Mouse (Mus musculus): ENCODE results near the gene Pank2. TPM values are rescaled to one million over a fixed set of nuclear protein-coding genes. Genes with fewer than 3 reads are reported as not detected.
A peak's percentile ranks its signal among the peaks of the same experiment; 100 is the strongest.

Gene Pank2
- polyA plus RNA-seq, 1 experiment from 2014 or later: 20.3 TPM

- no peak overlapping the region for H3K4me3 ChIP-seq (ENCODE audit: low read depth, low read length)
- H3K9ac ChIP-seq (ENCODE audit: low read depth, low read length): no peak overlapping the region
- H3K4me1 ChIP-seq (ENCODE audit: control insufficient read depth, insufficient read depth, low read length): no peaks in the 10 kb centered on the region
- no peak for ATAC-seq
- H3K27ac ChIP-seq (ENCODE audit: low read length): no peak overlapping the region
- no peaks in the 10 kb centered on the region for H3K36me3 ChIP-seq (ENCODE audit: control insufficient read depth, insufficient read depth, low read length)
- H3K9me3 ChIP-seq (replicated peaks; ENCODE audit: control insufficient read depth, low read length, poor library complexity, severe bottlenecking): no peaks in the 10 kb centered on the region
- 90% methylated on average over 3 of the region's 3 CpGs for WGBS
- H3K27me3 ChIP-seq (ENCODE audit: control insufficient read depth, insufficient read depth, low read depth, low read length): no peaks in the 10 kb centered on the region
- H3K4me2 ChIP-seq (ENCODE audit: low read length): no peak overlapping the region
These were observed 35.1 kb upstream of the Pank2 start for GRCm38 (mm10) chr2:131227243-131227642.

- Histone ChIP-seq H3K27ac (ENCODE audit: low read length) (no peak overlapping the region), H3K4me3 (ENCODE audit: low read depth, low read length) (no peak overlapping the region), H3K4me2 (ENCODE audit: low read length) (no peak overlapping the region), H3K9ac (ENCODE audit: low read depth, low read length) (no peak overlapping the region), H3K4me1 (ENCODE audit: control insufficient read depth, insufficient read depth, low read length) (peaks cover 11% of the 10 kb centered on the region), H3K9me3 (replicated peaks; ENCODE audit: control insufficient read depth, low read length, poor library complexity, severe bottlenecking) (no peaks in the 10 kb centered on the region), H3K36me3 (ENCODE audit: control insufficient read depth, insufficient read depth, low read length) (no peaks in the 10 kb centered on the region), H3K27me3 (ENCODE audit: control insufficient read depth, insufficient read depth, low read depth, low read length) (no peaks in the 10 kb centered on the region)
- ATAC-seq: no peak
- 90% methylated on average over 2 of the region's 2 CpGs for WGBS
These were observed 29.7 kb upstream of the Pank2 start for GRCm38 (mm10) chr2:131232558-131232957.

DNA sequence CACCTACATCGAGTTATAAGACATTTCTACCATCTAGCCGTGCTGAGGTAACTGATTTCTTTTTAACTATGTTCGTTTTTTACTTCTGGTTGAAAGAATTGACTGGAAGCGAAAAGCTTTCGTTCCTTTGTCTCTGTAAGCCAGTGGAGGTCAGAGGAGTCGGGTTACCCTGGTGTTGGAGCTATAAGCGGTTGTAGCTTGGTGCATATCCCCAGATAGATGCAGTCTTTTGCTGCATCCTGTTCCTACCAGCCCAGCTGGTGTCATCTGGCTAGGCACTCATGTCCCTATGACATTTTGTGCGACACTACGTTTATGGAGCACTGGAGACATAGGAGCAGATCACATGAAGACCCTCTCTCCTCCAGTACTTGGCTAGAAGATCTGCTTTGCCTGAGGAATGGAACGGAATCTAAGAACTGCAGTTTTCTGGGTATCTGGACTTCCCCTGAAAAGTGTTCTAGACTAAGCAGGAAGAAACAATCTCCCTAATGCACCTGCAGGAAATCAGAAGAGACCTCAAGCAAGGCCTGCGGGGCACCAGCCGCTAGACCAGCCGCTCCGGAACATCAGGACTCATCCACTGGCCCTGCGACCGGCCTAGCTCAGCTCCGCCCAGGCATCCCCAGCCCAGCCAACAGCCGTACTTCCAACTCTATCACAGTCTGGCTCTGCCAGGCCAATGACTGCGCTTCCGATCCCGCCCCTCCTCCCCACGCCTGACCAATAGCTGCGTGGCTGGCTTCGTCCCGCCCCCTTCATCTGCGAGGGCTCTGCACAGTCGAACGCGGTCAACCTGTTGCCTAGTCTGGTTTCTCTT, 28.8 kb upstream of the Pank2 start, which contains the start of gene Mavs:
Gene Mavs, plus strand, starts transcription at position 757 of the 820 bp plus-strand sequence.
- peak; percentile 100 for ATAC-seq
- H3K9ac ChIP-seq (ENCODE audit: low read depth, low read length): peak within 1 kb of the TSS; percentile 65
- H3K27ac ChIP-seq (ENCODE audit: low read length): no peak within 1 kb of the TSS
- WGBS: 7% methylated on average over 29 of the region's 29 CpGs
- peak within 1 kb of the TSS; percentile 54 for H3K4me3 ChIP-seq (ENCODE audit: low read depth, low read length)
- peak within 1 kb of the TSS; percentile 95 for H3K4me2 ChIP-seq (ENCODE audit: low read length)
- H3K27me3 ChIP-seq (ENCODE audit: control insufficient read depth, insufficient read depth, low read depth, low read length): no peaks in the 10 kb centered on the region
- no peaks in the 10 kb centered on the region for H3K36me3 ChIP-seq (ENCODE audit: control insufficient read depth, insufficient read depth, low read length)
- H3K4me1 ChIP-seq (ENCODE audit: control insufficient read depth, insufficient read depth, low read length): peaks cover 11% of the 10 kb centered on the region
- no peaks in the 10 kb centered on the region for H3K9me3 ChIP-seq (replicated peaks; ENCODE audit: control insufficient read depth, low read length, poor library complexity, severe bottlenecking)

DNA sequence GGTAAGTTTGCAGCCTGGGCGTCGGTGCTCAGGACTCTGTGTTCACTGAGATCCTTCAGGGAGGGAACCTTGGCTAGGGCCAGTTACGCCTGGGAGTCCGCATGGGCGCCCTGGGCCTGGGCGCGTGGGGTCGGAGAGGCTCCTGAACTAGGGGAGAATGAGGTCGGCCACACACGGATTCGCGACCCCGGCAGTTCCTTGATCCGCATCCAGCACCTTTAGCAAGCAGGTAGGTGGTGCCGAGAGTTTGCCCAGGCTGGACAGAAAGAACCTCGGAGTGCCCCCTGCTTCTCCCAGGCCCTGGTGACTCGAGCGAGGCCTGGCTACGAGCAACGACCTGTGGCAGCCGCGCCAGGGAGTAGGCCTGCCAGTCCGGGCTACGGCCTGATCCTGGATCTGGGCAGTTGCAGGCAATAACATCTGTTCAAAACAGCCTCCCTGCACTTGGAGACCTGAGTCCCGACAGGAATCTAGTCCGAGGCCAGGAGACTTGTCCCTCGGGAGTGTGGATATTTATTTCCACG, 28.1 kb upstream of the Pank2 start:
- peak overlapping the region; percentile 65 for H3K9ac ChIP-seq (ENCODE audit: low read depth, low read length)
- no peaks in the 10 kb centered on the region for H3K9me3 ChIP-seq (replicated peaks; ENCODE audit: control insufficient read depth, low read length, poor library complexity, severe bottlenecking)
- ATAC-seq: peak; percentile 46
- peak overlapping the region; percentile 54 for H3K4me3 ChIP-seq (ENCODE audit: low read depth, low read length)
- H3K4me1 ChIP-seq (ENCODE audit: control insufficient read depth, insufficient read depth, low read length): peaks cover 11% of the 10 kb centered on the region
- no peaks in the 10 kb centered on the region for H3K27me3 ChIP-seq (ENCODE audit: control insufficient read depth, insufficient read depth, low read depth, low read length)
- no peaks in the 10 kb centered on the region for H3K36me3 ChIP-seq (ENCODE audit: control insufficient read depth, insufficient read depth, low read length)
- no peak overlapping the region for H3K27ac ChIP-seq (ENCODE audit: low read length)
- H3K4me2 ChIP-seq (ENCODE audit: low read length): peak overlapping the region; percentile 95
- WGBS: 11% methylated on average over 28 of the region's 28 CpGs

DNA sequence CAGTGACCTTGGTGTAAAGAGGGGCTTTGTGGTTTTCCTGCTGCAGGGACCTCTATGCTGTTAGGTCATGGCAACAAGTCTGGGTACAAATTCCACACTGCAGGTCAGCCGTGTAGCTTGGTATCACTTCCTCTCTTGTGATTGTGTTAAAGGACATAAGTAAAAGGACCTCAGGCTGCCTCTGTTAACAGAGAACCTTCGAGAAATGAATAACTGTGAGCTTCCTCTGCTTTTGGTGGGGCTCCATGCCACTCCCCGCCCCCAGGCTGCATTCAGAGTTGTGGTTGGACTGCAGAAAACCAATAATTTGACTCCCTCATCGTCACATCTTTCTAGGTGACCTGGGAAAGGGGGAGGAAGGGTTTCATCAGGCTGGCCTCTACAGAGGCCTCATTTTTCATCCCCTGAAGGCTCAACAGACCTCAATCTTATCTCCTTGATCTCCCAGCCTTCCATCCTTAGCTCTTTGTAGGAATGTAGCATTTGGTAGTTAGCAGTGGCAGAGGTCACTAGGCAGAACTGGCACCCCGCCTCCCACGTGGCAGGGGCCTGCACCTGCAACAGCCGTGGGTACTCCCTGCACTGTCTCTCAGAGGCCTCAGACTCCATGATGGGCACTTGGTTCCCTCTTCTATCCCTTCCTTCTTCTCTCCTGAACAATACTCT, 27.2 kb upstream of the Pank2 start:
- 82% methylated on average over 7 of the region's 7 CpGs for WGBS
- no peak overlapping the region for H3K4me3 ChIP-seq (ENCODE audit: low read depth, low read length)
- no peaks in the 10 kb centered on the region for H3K9me3 ChIP-seq (replicated peaks; ENCODE audit: control insufficient read depth, low read length, poor library complexity, severe bottlenecking)
- H3K4me1 ChIP-seq (ENCODE audit: control insufficient read depth, insufficient read depth, low read length): peaks cover 11% of the 10 kb centered on the region
- no peak overlapping the region; the same call in 1 of the 2 replicates for H3K9ac ChIP-seq (ENCODE audit: low read depth, low read length)
- H3K4me2 ChIP-seq (ENCODE audit: low read length): peak overlapping the region; percentile 95; the same call in 1 of the 2 replicates
- no peak for ATAC-seq
- H3K36me3 ChIP-seq (ENCODE audit: control insufficient read depth, insufficient read depth, low read length): no peaks in the 10 kb centered on the region
- no peaks in the 10 kb centered on the region for H3K27me3 ChIP-seq (ENCODE audit: control insufficient read depth, insufficient read depth, low read depth, low read length)
- H3K27ac ChIP-seq (ENCODE audit: low read length): no peak overlapping the region

- Histone ChIP-seq H3K27ac (ENCODE audit: low read length) (no peak overlapping the region), H3K4me3 (ENCODE audit: low read depth, low read length) (no peak overlapping the region)
These were observed 20.1 kb upstream of the Pank2 start for GRCm38 (mm10) chr2:131242180-131242579.

GRCm38 (mm10) chr2:131242929-131243328, 19.4 kb upstream of the Pank2 start:
- ATAC-seq: no peak
- Histone ChIP-seq H3K9me3 (replicated peaks; ENCODE audit: control insufficient read depth, low read length, poor library complexity, severe bottlenecking) (no peaks in the 10 kb centered on the region), H3K4me3 (ENCODE audit: low read depth, low read length) (no peak overlapping the region), H3K27ac (ENCODE audit: low read length) (no peak overlapping the region), H3K36me3 (ENCODE audit: control insufficient read depth, insufficient read depth, low read length) (no peaks in the 10 kb centered on the region), H3K4me2 (ENCODE audit: low read length) (no peak overlapping the region), H3K9ac (ENCODE audit: low read depth, low read length) (no peak overlapping the region), H3K27me3 (ENCODE audit: control insufficient read depth, insufficient read depth, low read depth, low read length) (no peaks in the 10 kb centered on the region), H3K4me1 (ENCODE audit: control insufficient read depth, insufficient read depth, low read length) (no peaks in the 10 kb centered on the region)
- 93% methylated on average over 7 of the region's 7 CpGs for WGBS

More at GRCm38 (mm10) chr2:131242180-131242579, 20.1 kb upstream of the Pank2 start:
- Histone ChIP-seq H3K9ac (ENCODE audit: low read depth, low read length) (no peak overlapping the region), H3K4me1 (ENCODE audit: control insufficient read depth, insufficient read depth, low read length) (no peaks in the 10 kb centered on the region), H3K27me3 (ENCODE audit: control insufficient read depth, insufficient read depth, low read depth, low read length) (no peaks in the 10 kb centered on the region), H3K4me2 (ENCODE audit: low read length) (no peak overlapping the region), H3K9me3 (replicated peaks; ENCODE audit: control insufficient read depth, low read length, poor library complexity, severe bottlenecking) (no peaks in the 10 kb centered on the region), H3K36me3 (ENCODE audit: control insufficient read depth, insufficient read depth, low read length) (no peaks in the 10 kb centered on the region)
- ATAC-seq: no peak

- Histone ChIP-seq H3K4me2 (ENCODE audit: low read length) (no peak overlapping the region), H3K36me3 (ENCODE audit: control insufficient read depth, insufficient read depth, low read length) (no peaks in the 10 kb centered on the region), H3K9me3 (replicated peaks; ENCODE audit: control insufficient read depth, low read length, poor library complexity, severe bottlenecking) (no peaks in the 10 kb centered on the region), H3K27ac (ENCODE audit: low read length) (no peak overlapping the region), H3K27me3 (ENCODE audit: control insufficient read depth, insufficient read depth, low read depth, low read length) (no peaks in the 10 kb centered on the region), H3K9ac (ENCODE audit: low read depth, low read length) (no peak overlapping the region), H3K4me1 (ENCODE audit: control insufficient read depth, insufficient read depth, low read length) (no peaks in the 10 kb centered on the region), H3K4me3 (ENCODE audit: low read depth, low read length) (no peak overlapping the region)
- peak; percentile 75 for ATAC-seq
- 35% methylated on average over 7 of the region's 7 CpGs for WGBS
These were observed 8.5 kb upstream of the Pank2 start for GRCm38 (mm10) chr2:131253681-131254328.
